Mouse (Mus musculus): ENCODE measurements around the gene Plpp4.

Plpp4 gene

DNA sequence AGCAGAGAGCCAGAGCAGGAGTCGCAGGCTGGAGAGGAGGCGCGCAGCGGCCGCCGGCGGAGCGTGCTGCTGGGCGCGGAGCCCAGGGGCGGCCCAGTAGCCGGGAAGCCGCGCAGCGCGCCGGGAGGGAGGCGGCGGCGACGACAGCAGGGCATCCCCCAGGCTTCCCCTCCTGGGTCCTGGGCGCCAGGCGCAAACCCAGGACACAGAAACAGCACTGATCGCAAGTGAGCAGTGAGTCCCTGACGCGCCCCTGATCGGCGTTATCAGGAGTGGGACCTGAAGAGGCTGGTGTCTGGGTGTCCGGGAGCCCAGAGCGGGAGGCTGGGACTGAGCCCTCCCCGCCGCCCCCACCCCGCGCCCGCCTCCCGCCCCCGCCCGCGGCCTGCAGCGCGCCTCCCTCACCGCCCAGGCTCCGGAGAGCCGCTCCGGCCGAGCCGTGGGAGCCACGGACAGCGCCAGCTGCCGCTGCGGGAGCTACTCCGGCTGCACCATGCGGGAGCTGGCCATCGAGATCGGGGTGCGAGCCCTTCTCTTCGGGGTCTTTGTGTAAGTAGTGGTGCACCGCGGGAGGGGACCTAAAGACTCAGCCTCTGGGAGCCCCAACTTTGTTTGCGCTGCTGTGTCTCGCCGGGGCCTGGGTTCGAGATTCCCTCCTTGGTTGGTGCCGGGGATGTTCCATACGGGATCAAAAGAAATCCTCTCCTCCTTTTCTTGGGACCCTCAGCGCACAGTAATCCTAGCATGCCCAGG, at the start of gene Plpp4:
Gene Plpp4 (plus strand): TSS at position 411 of the 753 bp plus-strand sequence.
- DNase-seq: peak in 1 of 2 experiments; percentile 29

DNA sequence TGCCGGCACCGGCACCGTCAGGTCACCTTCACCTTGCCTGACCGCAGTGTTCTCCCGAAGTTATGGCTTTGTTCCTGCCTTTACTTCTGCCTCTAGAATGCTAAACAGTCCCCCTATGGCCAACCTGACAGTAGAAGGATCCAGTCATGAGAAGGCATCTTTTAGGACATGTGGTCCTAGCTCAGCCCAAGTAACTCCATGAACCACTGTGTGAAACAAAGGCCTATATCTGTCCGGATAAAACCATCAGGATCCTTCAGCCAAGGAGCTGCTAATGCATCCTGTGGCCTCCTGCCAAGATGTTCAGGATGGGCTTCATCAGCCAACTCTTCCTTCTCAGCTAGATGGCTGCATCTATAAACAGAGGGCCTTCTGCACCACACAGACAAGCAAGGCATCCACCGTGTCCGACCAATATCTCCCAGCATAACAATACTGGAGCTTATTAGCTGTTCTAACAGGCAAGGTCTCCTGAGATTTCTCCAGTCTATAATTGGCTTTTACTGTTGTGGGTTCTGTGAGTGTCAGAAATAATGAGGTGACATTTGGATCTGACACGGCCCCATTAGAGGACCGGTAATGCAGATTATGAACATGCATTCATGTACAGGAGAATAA, 40.8 kb upstream of the Plpp4 start:
- peak; percentile 31 to 37 for DNase-seq

DNA sequence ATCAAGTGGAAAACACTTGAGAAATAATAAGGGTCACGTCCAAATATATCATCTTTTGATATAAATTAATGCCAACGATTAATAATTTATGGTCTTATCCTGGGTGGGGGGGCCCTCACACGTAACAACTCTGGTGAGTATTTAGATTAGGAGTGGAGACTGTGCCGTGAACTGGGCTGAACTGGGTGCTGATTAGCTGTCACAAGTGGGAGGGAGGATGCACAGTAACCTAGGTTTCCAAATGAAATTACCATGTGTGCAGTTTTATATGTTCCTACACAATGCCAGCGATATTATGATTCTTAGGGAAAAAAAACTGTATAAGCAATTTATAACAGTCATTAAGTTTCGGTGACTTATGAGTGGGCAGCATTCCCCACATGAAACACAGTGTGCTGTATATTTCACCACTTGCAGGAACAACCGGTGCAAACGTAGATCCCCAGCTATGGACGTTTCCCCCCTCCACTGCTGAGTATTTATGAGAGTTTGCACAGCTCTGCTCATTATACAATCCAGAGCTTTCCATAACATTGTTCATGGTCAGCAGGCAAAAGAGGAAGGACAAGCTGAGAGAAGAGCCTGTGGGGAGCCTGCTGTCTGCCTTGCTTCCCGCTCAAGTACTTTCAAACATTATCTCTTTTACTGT, 40.2 kb upstream of the Plpp4 start:
- DNase-seq: no peak

DNA sequence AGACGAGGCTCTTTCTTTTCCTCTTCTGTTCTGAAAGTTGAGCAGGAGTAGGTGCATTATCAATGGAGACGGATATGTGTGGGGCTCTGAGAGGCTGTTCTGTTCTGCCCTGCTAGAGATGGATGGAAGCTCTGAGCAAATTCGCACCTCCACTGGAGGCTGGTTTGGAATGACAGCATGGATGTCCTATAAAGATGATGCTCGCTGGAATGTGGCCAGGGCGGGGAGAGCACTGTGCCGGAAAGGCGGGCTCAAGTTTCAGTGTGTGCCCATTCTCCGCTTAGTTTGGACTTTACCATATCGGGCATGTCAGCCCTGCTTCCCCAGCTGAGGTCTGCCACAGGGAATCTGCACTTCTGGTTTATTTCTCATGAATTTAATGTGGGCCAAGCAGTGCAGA, 35.9 kb upstream of the Plpp4 start:
- DNase-seq: peak; percentile 15 to 52

DNA sequence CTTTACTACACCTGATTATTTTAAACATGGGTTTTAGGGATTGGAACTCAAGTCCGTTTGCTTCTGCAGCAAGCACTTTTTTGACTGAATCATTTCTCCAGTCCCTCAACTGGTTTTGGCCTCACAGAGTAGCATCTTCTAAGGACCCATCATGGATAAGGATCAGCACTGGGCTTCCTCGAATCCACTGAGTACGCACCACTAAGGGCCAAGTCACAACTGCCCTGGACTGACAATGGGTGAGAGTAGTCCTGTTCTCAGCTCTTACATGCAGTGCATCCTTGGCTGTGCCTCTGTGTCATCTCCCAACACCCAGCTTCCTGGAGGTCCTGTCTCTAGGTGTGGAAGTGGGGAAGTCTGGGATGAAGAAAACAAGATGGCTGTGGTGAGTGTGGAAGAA, 35.2 kb upstream of the Plpp4 start:
- DNase-seq: no peak

DNA sequence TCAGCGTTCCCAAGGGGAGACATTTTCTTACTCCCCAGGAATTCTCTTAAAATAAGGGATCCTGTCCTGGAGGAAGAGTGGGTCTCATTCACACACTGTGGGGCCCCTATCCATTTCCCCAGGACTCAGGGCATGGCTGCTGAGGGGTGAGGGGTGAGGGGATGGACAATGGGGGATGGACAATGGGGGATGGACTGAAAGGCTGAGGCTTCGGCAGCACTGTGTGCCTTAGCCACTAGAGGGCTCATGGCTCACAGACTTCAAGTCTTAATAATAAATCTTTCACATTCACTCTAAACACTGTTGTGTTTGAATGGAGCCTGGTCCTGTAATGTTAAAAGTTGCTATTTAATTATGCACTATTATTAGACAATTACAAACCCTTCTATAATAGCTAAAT, 21.4 kb upstream of the Plpp4 start:
- peak; percentile 51 to 65 for DNase-seq

DNA sequence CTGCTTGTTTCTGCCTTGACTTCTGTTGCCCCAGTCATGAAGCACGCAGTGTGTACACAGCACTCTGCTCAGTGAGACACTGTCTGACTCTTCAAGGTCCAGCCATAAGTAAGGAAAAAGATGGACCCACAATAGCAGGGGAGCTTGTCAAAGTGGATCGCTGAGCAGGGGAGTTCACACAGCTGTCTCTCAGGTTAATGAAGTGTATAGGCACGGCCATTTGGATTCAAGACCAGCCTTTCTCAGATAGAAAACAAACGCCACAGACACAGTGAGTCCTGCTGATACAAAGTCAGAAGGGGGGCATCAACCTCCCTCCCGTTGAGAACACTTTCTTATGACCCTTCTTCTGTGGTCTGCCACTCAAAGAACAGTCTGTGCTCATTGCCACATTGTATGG, 20.8 kb upstream of the Plpp4 start:
- DNase-seq: no peak

DNA sequence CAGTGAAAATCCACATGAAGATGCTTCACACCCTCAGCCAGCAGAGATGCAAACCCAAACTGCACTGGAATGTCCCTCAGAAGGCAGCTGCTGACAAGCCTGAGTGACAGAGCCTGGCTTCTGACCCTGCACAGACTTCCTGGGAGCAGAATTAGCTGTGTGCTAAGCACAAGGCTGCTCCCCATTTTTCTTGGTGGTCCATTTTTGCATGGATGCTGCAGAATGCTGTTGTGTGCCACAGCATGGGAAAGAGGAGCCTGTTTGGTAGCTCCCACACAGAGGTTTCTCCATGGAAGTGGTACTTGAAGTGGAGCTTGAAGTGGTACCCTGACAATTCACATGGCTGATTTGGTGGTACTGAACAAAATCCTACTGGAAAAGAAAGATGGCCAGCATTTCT, 5.8 kb upstream of the Plpp4 start:
- no peak for DNase-seq

DNA sequence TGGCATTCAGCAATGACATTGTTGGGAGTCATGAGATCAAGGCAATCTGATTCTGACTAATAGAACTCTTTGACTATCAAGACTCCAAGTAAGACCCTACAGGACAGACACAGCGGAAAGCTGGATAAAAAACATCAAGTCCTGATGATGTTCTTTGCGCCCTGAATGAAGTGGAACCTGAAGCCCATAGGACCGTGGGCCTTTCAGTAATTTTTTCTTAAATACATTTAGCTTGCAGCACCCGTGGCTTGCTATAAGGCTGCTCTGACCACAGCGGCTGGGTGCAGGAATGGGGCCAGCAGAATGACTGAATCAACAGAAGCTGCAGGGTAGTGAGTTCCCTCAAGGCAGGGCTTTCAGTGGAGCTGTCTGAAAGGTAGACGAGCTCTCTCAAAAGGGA, 3.4 kb upstream of the Plpp4 start:
- no peak for DNase-seq

DNA sequence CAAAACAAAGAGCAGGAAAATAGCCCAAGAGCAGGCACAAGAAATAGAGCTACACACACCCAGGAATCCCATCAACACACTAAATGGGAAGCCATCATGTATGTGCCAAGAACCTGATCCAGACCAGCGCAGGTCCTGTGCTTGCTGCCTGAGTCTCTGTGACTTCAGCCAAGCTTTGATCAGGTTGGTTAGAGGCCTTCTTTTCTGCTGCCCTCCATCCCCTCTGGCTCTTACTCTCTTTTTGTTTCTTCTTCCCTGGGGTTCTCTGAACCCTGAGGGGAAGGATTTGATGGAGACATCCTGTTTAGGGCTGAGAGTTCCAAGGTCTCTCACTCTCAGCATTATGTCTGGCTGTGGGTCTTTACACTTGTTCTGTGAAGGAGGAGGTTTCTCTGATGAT, 2.7 kb upstream of the Plpp4 start:
- no peak for DNase-seq

DNA sequence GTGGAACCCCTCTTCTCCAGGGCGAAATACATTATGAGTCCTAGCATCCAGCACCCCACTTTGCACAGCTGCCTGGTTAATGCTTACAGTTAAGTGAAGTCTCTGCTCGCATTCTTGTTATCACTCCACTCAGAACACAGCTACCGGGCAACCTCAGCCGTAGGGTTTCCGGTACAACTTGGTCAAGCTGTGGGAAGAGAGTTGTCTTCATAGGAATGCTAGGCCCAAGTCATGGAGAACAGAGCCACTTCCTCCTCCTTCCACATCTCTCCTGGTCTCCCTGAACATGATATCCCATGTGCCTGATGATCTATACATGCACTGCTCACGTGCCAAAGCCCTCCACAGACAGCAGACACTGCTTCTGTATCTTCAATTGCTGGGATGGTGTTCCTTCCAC, 1.4 kb upstream of the Plpp4 start:
- DNase-seq: no peak

DNA sequence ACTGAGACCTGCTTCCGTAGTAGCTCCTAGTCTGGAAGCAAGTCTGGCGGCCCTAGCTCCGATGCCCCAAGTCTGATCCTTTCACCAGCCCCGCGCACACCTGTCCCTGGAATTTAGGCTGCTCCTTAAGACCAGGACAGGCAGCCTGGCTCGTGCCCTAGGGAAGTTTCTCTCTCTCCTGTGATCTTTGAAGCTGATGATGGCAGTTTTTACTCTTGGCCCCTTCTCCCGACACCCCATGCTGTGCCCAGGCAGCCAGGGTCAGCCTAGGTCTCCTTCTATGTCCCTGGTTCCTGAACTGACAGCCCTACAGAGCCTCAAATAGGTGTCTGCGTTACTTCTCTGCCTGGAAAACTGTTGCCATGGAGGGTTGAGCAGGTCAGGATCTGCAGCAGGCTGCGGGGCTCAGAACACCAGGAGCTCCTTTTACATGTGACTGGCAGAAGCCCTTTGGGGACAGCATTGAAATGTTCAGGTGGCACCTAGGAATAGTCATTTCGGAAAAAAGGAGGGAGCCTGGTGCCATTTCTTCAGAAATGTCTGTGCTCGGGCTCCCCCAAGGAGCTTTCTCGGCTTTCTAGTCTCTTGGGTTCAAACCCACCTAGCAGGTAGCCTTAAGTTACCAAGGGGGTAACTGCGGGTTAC, 665 bp downstream of the Plpp4 start:
- DNase-seq: no peak

DNA sequence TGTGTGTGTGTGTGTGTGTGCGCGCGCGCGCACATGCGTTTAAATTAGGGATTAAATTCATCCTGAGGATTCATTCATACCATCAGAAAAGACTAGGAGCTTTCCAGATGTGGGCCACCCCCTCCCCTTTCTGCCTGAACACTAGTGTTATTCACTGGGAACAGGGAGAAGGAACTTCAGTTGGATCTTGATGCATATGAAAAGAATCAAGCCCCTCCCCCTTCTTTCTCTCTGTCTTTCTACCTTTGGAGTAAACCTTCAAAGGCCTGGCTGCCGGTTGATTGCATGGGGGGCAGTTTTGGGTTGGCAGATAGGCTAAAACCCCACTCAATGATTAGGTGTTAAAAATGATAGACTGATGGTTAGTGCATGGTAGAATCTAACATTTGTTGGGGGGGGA, 1.5 kb downstream of the Plpp4 start:
- no peak for DNase-seq

DNA sequence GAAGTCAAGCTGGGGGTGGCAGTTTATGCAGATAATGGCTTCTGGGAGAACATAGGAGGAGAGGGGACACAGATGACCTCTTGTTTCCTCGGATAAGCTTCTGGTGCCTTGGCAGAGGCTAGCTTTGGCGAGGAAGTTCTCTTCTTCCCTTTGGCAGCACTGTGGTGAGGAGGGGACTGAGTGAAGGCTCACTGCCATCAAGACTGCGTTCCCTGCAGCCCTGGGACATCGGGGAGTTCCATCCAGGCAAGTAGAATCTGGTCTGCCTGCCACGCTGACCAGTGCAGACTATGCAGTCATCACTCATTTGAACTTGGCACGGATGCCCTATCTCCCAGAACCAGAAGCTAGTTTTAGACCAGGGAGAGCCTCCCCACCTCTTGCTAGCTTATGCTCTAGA, 2.4 kb downstream of the Plpp4 start:
- DNase-seq: peak; percentile 35 to 57

DNA sequence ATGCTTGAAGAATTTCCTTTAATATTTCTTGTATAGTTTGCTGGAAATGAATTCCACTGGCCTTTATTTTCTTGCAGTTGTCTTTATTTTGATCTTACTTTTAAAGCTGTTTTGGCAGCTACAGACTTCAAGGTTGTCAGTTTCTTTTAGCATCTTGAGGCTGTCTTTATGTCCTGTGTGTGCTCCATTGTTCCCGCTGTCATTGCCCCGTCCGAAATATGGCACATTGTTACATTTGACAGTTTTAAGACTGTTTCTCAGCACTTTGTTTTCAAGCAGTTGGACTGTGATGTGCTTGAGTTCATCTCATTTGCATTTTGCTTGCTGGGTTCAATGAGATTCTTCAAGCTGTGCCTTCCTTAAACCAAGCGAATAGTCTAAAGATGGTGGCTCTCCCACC, 17.0 kb downstream of the Plpp4 start:
- DNase-seq: no peak

DNA sequence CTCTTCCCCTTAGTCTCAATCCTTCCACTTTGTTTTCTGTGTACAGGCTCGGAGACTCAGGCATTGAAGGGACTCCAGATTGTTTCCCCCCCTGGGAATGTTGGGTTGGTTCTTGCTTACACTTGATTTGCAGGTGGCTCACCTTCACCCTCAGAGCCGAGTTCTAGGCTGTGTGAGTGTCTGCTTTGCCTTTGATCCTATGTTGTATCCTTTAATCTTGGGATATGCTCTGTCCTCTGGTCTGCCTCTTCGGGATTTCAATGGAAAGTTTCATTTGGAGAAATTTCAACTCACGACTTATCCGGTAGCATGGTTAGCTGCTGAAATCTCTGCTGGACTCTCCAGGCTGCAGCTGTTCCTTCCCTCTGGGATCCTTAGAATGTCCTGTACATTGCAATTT, 17.9 kb downstream of the Plpp4 start:
- DNase-seq: no peak

DNA sequence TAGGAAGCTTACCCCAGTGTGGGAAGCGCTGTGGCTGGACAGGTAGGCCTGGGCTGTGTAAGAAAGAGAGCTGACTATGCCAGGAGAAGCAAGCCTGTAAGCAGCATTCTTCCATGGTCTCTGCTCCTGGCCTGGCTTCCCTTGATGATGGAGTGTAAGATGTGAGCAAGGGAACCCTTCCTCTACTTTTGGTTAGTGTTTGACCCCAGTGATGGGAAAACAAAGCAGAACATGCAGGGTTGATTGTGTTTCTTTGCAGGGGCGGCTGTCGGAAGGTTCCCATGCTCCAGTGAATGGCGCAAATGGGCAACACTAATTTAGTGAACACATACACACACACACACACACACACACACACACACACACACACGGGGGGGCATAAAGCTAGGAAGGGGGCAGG, 20.9 kb downstream of the Plpp4 start:
- DNase-seq: no peak

DNA sequence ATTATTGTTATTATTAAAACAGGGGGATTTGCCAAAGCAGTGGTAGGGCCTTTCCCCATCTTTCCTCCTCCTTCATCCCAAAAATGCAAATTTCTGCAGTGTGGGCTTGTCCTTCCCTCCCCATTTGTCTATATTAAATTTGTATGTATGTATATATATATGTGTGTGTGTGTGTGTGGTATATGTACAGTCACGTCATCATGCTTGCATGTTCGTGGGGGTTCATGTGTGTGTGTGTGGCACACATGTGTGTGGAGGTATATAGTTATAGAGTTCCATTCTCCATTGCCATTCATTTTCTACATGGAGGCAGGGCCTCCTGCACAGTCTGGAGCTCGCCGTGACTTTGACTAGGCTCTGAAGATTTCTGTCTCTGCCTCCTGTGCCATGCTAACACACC, 22.0 kb downstream of the Plpp4 start:
- DNase-seq: no peak

DNA sequence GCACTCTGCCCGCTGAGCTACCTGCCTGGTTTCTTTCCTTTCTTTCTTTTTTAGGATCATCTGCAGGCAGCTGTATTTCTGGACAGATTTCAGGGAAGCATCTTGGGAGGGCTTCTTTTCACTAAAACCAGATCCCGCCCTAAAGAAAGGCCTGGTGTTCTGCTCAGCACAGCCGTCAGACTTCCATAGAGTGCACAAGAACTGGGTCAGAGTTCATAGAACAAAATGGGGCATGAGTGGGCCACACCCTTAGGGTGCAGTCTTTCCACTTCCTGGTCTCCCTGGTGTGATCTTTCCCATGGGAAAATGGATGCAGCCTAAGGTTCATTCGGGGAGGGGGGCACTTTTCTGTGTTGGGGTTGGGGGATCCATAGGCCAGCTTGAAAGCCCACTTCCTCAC, 22.4 kb downstream of the Plpp4 start:
- DNase-seq: no peak

DNA sequence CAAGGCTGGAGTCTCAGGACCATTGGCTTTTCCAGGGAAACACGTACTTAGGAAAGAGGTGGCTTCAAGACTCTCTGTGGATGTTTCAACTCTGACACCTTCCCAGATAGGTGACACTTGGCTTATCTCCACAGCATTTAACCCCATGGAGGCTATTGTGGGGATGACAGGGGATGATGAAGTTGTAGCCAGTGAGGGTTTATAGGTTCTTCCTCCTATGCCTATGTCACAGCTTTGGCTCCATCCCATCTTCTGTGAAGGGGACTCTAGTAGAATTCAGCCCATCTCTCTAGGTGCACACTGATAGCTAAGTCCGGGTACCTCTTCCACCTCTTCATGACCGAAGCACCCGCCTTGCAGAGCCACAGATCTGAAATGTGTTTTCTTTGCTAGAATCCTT, 25.1 kb downstream of the Plpp4 start:
- no peak for DNase-seq

DNA sequence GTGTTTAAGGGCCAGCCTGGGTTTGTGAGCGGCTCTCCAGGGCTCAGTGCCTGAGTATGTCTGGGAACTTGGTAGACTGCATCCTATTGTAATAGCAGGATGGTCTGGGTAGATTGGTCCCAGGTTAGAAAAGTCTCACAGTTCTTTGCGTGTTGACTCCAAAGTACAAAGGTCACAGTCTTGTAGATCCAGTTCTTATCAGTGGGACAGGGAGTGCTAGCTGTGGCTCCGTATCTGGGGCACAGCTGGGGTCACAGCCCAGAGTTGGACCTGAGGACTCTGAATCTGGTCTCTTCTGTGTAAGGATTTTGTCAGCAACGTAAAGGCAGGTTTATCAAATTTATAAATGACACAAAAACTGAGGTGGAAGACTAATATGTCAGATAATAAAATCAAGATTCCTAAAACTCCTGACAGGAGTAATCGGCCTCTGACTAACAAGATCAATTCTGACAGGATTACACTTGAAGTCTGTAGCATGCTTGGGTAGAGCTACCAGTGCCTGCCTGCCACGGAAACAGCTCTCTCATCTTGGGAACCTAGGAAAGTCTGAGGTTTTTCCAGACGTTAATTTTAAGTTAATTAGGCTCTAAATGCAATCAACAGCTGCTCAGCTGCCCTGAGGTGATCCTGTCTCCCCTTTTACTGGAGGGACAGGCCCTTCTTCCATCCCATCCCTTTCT, 28.5 kb downstream of the Plpp4 start:
- no peak for DNase-seq

DNA sequence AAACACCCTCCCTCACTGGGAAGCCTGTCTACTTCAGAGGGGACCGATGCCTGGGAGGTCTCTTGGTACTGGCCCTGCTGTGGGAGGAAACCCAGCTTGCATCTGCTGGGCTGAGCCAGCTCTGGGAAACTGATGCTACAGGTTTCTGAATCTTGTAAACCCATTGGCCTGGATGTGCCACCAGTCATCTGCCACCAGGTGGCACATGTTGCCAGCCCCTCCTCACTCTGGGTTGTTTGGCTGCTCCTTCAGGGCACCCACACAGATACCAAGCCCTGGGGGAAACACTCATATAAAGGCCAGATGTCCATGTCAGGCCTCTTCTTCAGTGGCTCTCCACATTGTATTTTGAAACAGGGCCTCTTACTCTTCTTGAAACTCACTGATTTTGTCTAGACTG, 36.4 kb downstream of the Plpp4 start:
- peak; percentile 11 to 13 for DNase-seq

DNA sequence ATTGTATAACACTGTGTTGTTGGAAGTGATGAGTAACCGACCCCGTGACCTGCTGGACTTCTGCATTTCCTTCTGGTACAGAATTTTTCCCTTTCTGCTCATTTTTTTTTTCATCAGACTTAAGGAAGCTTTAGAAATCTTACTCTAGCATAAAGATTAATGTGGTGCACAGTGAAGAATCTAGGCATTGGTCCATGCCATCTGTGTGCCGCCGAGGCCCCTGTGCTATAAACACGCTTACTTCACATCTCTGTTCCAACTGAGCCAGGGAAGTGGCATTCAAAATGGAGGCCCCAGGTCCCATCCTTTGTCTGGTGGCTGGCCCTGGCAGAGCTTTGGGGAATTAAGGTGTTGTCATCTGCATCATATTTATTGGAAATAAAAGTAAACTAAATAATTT, 44.8 kb downstream of the Plpp4 start:
- no peak for DNase-seq

Measured in cerebellum, postnatal 14 days (tissue).